Mouse (Mus musculus) right cerebral cortex, postnatal 25 days (tissue): Measurements from ENCODE around the gene Fam173b.
"Not testable (repeated sequence)": the region's sequence is repeated elsewhere in the genome, so short reads cannot be mapped to it uniquely, and the experiment has no call there.

Experiments used
- DNase-seq: peaks from one replicate; pipeline ENCODE4 v3.0.0; 2022

The Fam173b gene

GRCm38 (mm10) chr15:31601646-31602374, at the start of gene Fam173b, which contains the start of gene Cct5:
Gene Fam173b (plus strand): TSS chr15:31601852.
Gene Cct5 (minus strand): TSS chr15:31601804.
- peak; percentile 98 for DNase-seq

GRCm38 (mm10) chr15:31554855-31555254, 46.8 kb upstream of the Fam173b start:
- no peak for DNase-seq

- no peak for DNase-seq
Measured at GRCm38 (mm10) chr15:31561390-31561789, 40.3 kb upstream of the Fam173b start.

- DNase-seq: no peak
Measured at GRCm38 (mm10) chr15:31561976-31562375, 39.7 kb upstream of the Fam173b start.

GRCm38 (mm10) chr15:31562847-31563246, 38.8 kb upstream of the Fam173b start:
- DNase-seq: no peak

- no peak for DNase-seq
Measured at GRCm38 (mm10) chr15:31563577-31564546, 37.8 kb upstream of the Fam173b start.

- no peak for DNase-seq
Measured at GRCm38 (mm10) chr15:31565184-31565583, 36.5 kb upstream of the Fam173b start, which contains the start of gene Cmbl. Gene Cmbl (plus strand): TSS chr15:31565389.

- DNase-seq: no peak
Measured at GRCm38 (mm10) chr15:31565786-31566185, 35.9 kb upstream of the Fam173b start.

GRCm38 (mm10) chr15:31567431-31567830, 34.2 kb upstream of the Fam173b start:
- DNase-seq: no peak

GRCm38 (mm10) chr15:31568581-31568996, 33.1 kb upstream of the Fam173b start:
- DNase-seq: no peak

GRCm38 (mm10) chr15:31569325-31570022, 32.2 kb upstream of the Fam173b start:
- DNase-seq: no peak

GRCm38 (mm10) chr15:31570959-31571358, 30.7 kb upstream of the Fam173b start:
- DNase-seq: no peak

GRCm38 (mm10) chr15:31571906-31572722, 29.5 kb upstream of the Fam173b start:
- peak; percentile 62 for DNase-seq

GRCm38 (mm10) chr15:31573287-31573686, 28.4 kb upstream of the Fam173b start:
- DNase-seq: no peak

- DNase-seq: no peak
Measured at GRCm38 (mm10) chr15:31573692-31574091, 28.0 kb upstream of the Fam173b start.

GRCm38 (mm10) chr15:31576076-31576475, 25.6 kb upstream of the Fam173b start:
- no peak for DNase-seq

GRCm38 (mm10) chr15:31581086-31581485, 20.6 kb upstream of the Fam173b start:
- DNase-seq: not testable (repeated sequence)

- no peak for DNase-seq
Measured at GRCm38 (mm10) chr15:31583304-31584085, 18.2 kb upstream of the Fam173b start.

- no peak for DNase-seq
Measured at GRCm38 (mm10) chr15:31585238-31585637, 16.4 kb upstream of the Fam173b start.

- DNase-seq: no peak
Measured at GRCm38 (mm10) chr15:31586088-31586487, 15.6 kb upstream of the Fam173b start.

GRCm38 (mm10) chr15:31586519-31586918, 15.1 kb upstream of the Fam173b start:
- DNase-seq: peak; percentile 80
